Mouse (Mus musculus) spleen, adult 12 weeks (tissue): ENCODE results near the gene Med29.
"Not testable (repeated sequence)": the region's sequence is repeated elsewhere in the genome, so short reads cannot be mapped to it uniquely, and the experiment has no call there.

Experiments used
- DNase-seq: peaks from one replicate; pipeline ENCODE4 v3.0.0; 2022; ENCODE audit warnings: low spot score

Gene Med29

DNA sequence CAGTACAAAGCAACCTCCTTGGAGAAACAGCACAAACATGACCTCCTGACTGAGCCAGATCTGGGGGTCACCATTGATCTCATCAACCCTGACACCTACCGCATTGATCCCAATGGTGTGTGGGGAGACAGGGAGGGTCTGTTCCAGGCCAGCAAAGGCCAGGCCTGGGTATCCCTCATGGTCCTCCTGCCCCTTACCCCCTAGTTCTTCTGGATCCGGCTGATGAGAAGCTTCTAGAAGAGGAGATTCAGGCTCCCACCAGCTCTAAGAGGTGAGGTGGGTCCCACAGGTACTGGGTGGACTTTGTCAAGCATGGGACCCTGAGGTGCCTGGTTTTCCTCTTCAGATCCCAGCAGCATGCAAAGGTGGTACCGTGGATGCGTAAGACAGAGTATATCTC, 2.9 kb upstream of the Med29 start:
- no peak for DNase-seq

DNA sequence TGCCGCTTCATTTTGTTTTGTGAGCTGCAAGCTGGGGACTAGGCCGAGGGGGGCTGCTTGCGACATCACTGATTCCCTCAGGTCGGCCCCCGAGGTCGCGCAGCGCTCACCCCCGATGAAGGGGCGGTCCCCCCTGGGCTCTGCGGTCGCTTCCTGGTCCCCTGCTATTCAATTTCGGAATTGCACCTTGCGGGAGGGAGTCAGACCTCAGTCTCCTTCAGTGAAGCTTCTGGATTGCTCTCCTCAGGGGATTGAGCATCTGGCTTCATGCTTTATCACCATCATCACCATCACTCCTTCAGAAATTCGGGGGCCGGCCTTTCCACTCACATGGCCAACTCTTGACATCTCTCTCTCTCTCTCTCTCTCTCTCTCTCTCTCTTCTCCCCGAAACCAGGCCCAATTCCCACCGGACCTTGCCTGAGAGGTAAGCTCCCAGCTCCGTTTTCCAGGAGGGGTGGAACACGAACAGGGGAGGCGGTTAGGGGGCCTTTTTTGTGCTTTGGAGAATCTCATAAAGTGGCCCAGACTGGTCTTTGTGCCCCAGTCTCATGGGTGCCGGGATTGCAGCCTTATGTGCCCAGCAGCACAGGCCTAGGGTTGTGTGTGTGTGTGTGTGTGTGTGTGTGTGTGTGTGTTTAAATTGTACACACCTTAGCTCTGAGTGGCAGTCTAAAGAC, 904 bp upstream of the Med29 start:
- no peak for DNase-seq

DNA sequence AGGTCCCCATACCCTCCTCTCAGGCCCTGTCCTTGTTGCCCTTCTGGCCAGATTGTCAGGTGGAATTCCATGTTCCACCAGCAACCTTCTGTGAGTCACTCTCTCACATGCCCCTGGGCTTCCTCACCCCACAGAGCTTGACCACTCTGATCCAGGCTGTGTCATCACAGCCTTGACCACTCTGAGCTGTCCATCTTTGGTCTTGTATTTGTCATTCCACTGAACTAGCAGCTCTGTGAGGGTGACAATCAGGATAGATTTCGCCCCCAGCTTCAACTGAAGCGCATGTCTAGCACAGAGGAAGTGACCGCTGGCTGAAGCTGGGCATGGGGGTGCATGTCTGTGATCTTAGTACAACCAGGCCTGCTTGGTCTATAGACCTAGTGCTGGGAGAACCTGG, 2.2 kb downstream of the Med29 start:
- DNase-seq = no peak

GRCm38 (mm10) chr7:28387384-28387783, 5.1 kb downstream of the Med29 start:
- not testable (repeated sequence) for DNase-seq

DNA sequence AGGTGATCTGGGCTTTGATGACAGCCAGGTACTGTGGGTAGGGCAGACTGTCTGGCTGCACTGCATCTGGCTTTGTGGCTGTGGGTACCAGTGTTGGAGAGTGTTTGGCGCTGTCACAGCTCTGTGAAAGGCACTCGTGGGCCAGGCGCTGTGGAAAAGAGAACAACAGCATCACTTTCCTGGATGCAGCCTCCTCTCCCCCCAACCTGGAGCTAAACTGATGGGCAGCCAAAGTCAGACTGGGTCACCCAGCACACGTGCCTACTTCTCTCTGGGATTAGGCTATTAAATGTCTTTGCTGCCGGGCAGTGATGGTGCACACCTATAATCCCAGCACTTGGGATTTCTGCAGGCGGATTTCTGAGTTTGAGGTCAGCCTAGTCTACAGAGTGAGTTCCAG, 5.6 kb downstream of the Med29 start:
- not testable (repeated sequence) for DNase-seq

DNA sequence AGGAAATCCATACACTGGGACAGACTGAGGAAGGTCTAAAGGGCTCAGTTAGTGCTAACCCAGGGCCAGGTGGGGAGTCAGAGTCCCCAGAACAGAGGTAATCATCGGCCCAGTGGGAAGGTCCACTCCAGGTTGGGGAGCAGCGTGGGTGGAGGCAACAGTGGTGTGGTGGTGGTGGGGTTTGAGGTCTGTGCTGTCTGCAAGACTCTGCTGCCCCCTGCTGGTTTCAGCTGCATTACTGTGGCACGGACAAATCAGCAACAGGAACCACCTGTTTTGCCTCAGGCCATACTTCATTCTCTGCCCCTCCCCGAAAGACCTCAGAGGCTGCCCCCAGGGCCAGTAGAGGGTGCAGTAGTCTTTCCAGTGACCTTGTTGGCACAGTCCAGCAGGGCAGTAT, 6.0 kb downstream of the Med29 start:
- DNase-seq = peak; percentile 73

GRCm38 (mm10) chr7:28386007-28386406, 6.5 kb downstream of the Med29 start:
- DNase-seq = no peak

- no peak for DNase-seq
Observed at GRCm38 (mm10) chr7:28385196-28385595, 7.3 kb downstream of the Med29 start.

DNA sequence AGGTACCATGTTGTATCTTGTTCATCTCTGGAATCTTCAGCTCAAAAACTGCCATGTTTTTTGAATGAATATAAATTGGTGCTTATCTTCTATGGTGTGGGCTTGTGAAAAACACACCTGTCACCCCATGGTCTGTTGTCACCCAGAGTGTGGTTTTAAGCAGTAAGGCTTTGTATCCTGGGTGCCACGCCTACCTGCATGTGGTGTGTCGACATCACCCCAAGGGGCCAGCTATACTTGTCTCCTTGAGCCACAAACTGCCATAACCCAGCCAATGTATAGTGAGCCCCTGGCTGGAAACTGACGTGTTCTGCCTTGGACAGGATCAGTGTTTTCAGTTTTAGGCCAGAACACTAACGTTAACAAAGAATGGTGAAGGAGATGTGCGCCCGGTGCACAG, 8.3 kb downstream of the Med29 start:
- no peak for DNase-seq

DNA sequence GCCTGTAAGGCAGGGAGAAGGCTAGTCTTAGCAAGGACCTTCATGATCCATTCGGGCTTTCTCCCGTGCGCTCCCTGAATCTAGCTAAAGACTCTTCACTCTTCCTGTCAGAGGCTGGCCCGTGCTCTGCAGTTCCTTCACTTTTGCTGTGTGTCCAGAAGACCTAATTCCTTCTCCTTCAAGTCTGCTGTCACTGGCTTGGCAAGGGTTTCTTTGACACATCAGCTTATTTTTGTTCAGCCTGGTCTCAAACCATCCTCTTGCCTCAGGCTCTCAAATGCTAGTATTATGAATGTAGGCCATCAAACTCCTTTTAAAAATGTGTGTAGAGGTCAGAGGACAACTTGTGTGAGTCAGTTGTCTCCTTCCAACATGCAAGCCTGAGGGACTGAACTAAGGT, 8.9 kb downstream of the Med29 start:
- no peak for DNase-seq

- peak; percentile 69 for DNase-seq
Observed at GRCm38 (mm10) chr7:28382981-28383396, 9.5 kb downstream of the Med29 start.

DNA sequence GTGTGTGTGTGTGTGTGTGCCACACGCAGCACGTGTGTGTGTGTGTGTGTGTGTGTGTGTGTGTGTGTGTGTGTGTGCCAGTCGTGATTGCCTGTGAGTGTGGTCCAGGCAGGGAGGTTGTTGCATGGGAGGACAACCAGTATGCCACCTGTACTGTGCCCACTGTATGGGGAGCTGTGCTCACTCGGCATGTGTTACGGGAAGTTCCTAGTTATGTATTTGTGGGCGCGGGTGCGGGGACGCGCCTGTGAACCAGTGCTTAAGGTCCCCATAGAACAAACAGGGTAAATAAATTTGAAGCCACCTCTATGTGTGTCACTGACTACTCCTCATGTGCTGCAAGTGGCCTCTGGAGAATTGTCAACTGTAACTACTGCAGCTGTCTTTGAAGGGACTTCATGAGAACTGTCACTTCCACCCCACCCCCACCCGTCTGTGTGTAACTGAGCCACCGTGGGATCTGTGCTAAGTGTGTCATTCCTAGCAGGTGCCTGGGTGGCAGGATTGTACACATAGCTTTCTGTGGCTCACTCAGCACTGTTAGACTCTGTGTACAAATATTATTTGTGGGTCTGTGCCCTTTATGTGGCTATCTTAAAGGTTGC, 10.1 kb downstream of the Med29 start:
- peak; percentile 50 for DNase-seq

DNA sequence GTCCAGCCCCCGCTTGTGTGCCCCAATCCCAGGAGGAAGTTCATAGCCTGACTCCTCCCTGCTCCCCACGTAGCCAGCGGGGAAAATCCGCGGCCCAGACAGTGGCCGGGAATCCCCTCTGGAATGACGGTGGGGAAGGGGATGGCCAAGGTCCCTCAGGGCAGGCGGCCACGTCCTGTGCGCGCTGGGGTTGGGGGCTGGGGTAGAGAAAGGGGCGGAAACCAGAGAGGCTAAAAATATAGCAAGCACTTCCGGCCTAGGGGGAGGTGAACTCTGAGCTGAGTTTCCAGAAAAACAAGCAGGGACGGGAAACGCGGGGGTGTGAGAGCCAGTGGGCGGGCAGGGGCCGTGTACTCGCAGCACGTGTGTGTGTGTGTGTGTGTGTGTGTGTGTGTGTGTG, 10.6 kb downstream of the Med29 start:
- DNase-seq = peak; percentile 71

DNA sequence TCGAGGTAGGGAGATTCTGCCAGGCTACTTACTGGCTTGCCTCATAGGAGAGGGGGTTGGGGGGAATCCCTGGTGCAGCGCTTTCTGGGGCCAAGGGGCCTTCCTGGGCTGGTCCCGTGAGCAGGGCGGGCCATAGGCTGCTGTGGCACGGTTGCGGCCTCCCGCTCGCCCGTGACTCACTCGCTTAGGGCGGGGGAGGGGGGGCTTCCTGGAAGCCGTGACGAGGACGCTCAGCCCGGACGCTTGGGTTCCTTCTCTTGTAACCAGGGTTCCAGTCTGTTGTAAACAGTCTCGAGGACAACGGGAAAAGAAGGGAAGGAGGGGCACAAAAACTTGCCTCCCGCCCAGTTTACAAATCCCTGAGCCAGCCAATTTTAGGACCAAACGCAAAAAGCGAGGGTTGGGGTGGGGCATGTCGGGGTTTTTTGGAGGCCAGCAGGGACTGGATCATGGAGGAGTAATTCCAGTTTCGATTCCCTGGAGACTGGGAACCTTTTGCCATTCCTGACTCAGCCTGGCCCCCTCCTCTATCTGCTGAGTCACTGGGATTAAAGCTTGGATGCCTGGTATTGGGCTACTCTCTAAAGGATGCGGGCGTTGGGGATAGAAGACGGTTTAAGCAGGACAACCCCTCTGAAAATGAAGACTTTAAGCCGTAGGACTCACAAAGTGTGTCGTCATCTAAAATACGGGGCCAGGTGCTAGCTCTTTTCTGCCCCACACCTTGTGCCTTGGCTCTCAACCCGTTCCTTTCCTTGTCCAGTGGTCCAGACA, 11.3 kb downstream of the Med29 start:
- peak; percentile 77 for DNase-seq

DNA sequence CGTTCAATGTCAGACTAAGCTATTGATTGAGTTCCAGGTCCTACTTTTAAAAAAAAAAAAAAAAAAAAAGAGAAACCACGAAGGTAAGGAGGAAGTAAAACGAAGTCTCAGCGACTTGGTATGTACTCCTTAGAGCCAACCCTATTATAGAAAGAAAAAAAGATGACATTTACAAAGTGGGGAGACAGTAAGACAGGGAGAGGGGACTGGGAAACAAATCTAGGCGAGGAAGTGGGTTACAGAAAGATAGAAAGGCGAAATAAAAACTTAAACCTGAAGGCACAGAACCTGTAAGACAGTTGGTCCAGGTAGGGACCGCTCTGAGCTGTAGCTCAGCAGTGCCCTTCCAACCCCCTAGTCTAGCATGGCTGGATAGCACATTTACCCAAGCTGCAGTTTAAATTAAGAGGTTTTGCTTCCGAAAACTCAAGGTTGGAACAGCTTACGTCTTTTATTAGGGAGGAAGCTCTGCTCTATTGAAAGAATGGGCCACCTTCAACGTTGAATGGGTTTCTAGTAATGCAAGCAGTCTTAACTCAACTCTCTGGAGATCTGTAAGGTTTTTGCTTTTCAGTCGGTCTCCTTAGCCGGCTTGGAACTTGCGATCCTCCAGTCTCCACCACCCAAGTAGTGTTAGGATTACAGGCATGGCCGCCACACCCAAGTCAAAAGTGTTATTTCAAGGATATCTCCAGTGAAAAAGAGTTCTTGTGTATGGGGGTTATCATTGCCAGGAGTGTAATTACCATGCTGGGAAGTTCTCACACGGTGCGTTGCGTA, 12.1 kb downstream of the Med29 start, which contains the start of gene Zfp36:
TSS of gene Zfp36 (minus strand) at position 17 of the 780 bp plus-strand sequence.
- no peak for DNase-seq

GRCm38 (mm10) chr7:28378769-28379651, 13.5 kb downstream of the Med29 start:
- peak; percentile 87 for DNase-seq

GRCm38 (mm10) chr7:28378066-28378690, 14.3 kb downstream of the Med29 start:
- DNase-seq = peak; percentile 40

GRCm38 (mm10) chr7:28377190-28378065, 15.1 kb downstream of the Med29 start:
- DNase-seq = no peak

DNA sequence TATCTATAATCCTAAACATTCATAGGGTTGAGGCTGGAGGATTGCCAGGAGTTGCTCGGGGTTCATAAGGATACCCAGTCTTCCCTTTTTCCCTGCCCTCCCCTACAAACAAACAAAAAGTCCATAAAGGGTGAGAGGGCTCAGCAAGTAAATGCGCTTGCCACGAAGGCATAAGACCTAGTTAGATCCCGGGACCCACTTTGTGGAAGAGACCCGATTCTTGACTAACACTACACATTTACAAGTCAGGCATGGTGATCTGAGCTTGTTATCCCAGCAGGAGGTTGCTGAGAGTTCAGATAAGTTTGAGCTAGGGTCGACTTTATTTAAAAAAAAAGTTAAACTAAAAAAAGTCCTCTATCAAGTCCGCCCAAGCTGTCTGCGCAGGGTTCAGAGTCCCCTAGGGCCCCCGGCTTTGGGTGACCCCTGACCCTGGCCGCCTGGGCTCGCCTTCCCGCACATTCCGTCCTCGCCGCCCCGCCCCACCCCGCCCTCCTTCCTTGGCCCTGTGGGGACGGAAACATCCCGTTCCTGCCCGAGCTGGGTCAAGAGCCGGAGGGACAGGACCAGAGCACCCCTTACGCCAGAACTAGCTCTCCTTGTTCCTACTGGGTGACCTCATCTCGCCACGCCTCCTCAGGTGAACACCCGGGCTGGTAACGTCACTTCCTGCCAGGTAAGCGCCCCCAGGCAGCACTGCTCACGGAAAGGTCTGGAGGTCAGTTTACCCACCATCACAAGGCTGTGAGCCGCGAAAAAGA, 16.3 kb downstream of the Med29 start:
- DNase-seq = peak; percentile 47
